In the genomic region with DNA sequence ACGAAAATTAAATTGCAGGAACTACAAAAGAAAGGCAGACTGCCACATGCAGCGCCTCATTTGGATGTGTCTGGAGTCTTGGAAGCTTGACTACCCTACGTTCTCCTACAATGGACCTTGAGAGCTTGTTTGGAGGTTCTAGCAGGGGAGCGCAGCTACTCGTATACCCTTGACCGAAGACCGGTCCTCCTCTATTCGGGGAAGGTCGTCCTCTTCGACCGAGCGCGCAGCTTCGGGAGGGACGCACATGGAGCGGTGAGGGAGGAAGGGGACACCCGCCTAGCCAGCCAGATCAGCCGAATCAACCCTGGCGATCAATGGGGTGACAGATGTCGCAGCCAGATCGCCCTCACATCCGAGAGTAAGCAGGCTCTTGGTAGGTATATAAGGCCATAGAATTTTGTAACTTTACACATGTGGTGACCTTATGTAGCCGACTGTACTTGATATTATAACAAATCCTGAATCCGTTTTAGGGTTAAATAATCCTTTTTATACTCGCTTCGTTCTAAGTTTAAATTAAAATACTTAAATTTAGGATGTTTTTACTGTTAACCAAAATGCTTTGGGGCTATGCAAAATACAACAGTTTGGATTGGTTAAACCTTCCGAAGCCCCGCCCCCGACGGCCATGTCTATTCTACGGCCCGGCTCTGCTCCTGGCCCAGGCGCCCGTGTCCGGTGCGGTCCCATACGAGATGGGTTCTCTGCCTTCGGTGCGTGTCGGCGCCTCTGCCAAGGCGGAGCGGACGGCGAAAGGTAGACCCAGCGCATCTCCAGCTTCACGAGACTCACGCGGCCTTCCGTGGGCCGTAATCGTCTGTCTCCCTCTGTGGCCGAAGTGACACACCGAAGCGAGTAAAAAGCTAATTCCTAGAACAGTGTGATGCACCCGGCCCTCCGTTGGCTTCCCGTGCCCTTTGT, we compare ENCODE assay signal across 8 mouse cellular contexts. TPM values are rescaled to one million over a fixed set of nuclear protein-coding genes. Genes with fewer than 3 reads are reported as not detected.
DNase-seq lines count a peak whose midpoint lies in the region; ATAC-seq and TF ChIP-seq lines count a peak whose summit lies in the region.

No protein-coding gene starts in this region.

- intact Hi-C loops in heart, adult 2 months (cut with DNase I): loop anchor here (1.0 to 10.0 kb wide), 3 partner anchors 17 to 261 kb away; partner anchors contain the start of gene Elovl5

- H3K4me1 ChIP-seq in embryonic facial prominence, embryonic 14.5 days (ENCODE audit: control insufficient read depth, insufficient read depth, low read length): no peaks in the 10 kb centered on the region
- no peaks in the 10 kb centered on the region; the same call in 1 of the 2 replicates for H3K4me1 ChIP-seq in heart, adult 2 months (ENCODE audit: control insufficient read depth, insufficient read depth, low read length)
- peaks cover 3% of the 10 kb centered on the region; the same call in 1 of the 2 replicates for H3K4me1 ChIP-seq in limb, embryonic 13.5 days
- H3K4me1 ChIP-seq in midbrain, embryonic 16.5 days (ENCODE audit: control insufficient read depth, insufficient read depth, low read length): peaks cover 6% of the 10 kb centered on the region; the same call in 1 of the 2 replicates

- 0 out of 2 replicates have a peak, but pooled peaks cover 3% of the 10 kb centered on the region for H3K9me3 ChIP-seq in embryonic facial prominence, embryonic 14.5 days (ENCODE audit: control insufficient read depth, low read length)
- H3K9me3 ChIP-seq in limb, embryonic 13.5 days: no peaks in the 10 kb centered on the region
- H3K9me3 ChIP-seq in midbrain, embryonic 16.5 days (replicated peaks; ENCODE audit: control insufficient read depth, low read length, poor library complexity, severe bottlenecking): no peaks in the 10 kb centered on the region

- ATAC-seq in embryonic facial prominence, embryonic 14.5 days (ENCODE audit: low read depth): peak; percentile 98
- ATAC-seq in limb, embryonic 13.5 days (ENCODE audit: low FRiP score, low read depth): peak; percentile 98
- peak; percentile 98 for ATAC-seq in midbrain, embryonic 16.5 days

- peak; percentile 89 for DNase-seq in 3134 (ENCODE audit: extremely low read depth, insufficient read length, low spot score)
- peak; percentile 79 to 89 for DNase-seq in adrenal gland, postnatal 4 days (ENCODE audit: low spot score in 2 of 2)
- peak; percentile 98 for DNase-seq in embryonic facial prominence, embryonic 14.5 days (ENCODE audit: low spot score)
- DNase-seq in heart, adult 2 months: peak; percentile 95
- peak; percentile 94 to 96 for DNase-seq in kidney, adult 8-10 months
- peak; percentile 95 to 99 for DNase-seq in spleen, postnatal 10 days (ENCODE audit: low spot score in 2 of 2)

- peak overlapping the region; percentile 63 for H3K4me2 ChIP-seq in embryonic facial prominence, embryonic 14.5 days (ENCODE audit: low read depth, low read length)
- peak overlapping the region; percentile 64 for H3K4me2 ChIP-seq in limb, embryonic 13.5 days (replicated peaks)
- H3K4me2 ChIP-seq in midbrain, embryonic 16.5 days (ENCODE audit: low read length): peak overlapping the region; percentile 56

- peak overlapping the region; percentile 77 for H3K9ac ChIP-seq in embryonic facial prominence, embryonic 14.5 days (ENCODE audit: low read depth, low read length)
- peak overlapping the region; percentile 95 for H3K9ac ChIP-seq in heart, adult 2 months (ENCODE audit: low read depth, low read length)
- H3K9ac ChIP-seq in limb, embryonic 13.5 days: peak overlapping the region; percentile 88
- H3K9ac ChIP-seq in midbrain, embryonic 16.5 days (ENCODE audit: low read depth, low read length): peak overlapping the region; percentile 87

- peak; percentile 96 for TF ChIP-seq EP300 in heart, adult 2 months (IDR thresholded peaks at IDR 0.05; ENCODE audit: insufficient read depth, low read depth, low read length)

- H3K27ac ChIP-seq in embryonic facial prominence, embryonic 14.5 days (replicated peaks; ENCODE audit: low read depth, low read length): peak overlapping the region; percentile 97
- peak overlapping the region; percentile 93 for H3K27ac ChIP-seq in heart, adult 2 months
- peak overlapping the region; percentile 97 for H3K27ac ChIP-seq in limb, embryonic 13.5 days
- H3K27ac ChIP-seq in midbrain, embryonic 16.5 days (ENCODE audit: low read length): peak overlapping the region; percentile 99

- H3K27me3 ChIP-seq in embryonic facial prominence, embryonic 14.5 days (replicated peaks; ENCODE audit: control insufficient read depth, insufficient read depth, low read length): no peaks in the 10 kb centered on the region
- H3K27me3 ChIP-seq in heart, adult 2 months (ENCODE audit: control insufficient read depth, insufficient read depth, low read length): no peaks in the 10 kb centered on the region
- H3K27me3 ChIP-seq in limb, embryonic 13.5 days: no peaks in the 10 kb centered on the region
- no peaks in the 10 kb centered on the region for H3K27me3 ChIP-seq in midbrain, embryonic 16.5 days (ENCODE audit: control insufficient read depth, insufficient read depth, low read depth, low read length)

- TF ChIP-seq POLR2A in heart, adult 2 months (IDR thresholded peaks at IDR 0.05; ENCODE audit: insufficient read depth, low read depth, low read length): peak; percentile 98

- TF ChIP-seq CTCF in heart, adult 2 months (IDR thresholded peaks at IDR 0.05): no peak

- no peaks in the 10 kb centered on the region for H3K79me2 ChIP-seq in heart, adult 2 months (replicated peaks; ENCODE audit: control insufficient read depth, insufficient read depth, low read length)

- WGBS in embryonic facial prominence, embryonic 14.5 days: under 1% methylated on average over 49 of the region's 58 CpGs
- WGBS in heart, adult 2 months: under 1% methylated on average over 55 of the region's 58 CpGs
- under 1% methylated on average over 53 of the region's 58 CpGs for WGBS in limb, embryonic 13.5 days
- WGBS in midbrain, embryonic 16.5 days: under 1% methylated on average over 48 of the region's 58 CpGs

- peak overlapping the region; percentile 56 for H3K4me3 ChIP-seq in embryonic facial prominence, embryonic 14.5 days (ENCODE audit: low read depth, low read length)
- H3K4me3 ChIP-seq in heart, adult 2 months: peak overlapping the region; percentile 56
- peak overlapping the region; percentile 64 for H3K4me3 ChIP-seq in limb, embryonic 13.5 days
- H3K4me3 ChIP-seq in midbrain, embryonic 16.5 days (ENCODE audit: low read depth, low read length): peak overlapping the region; percentile 71

- no peaks in the 10 kb centered on the region for H3K36me3 ChIP-seq in embryonic facial prominence, embryonic 14.5 days (ENCODE audit: control insufficient read depth, insufficient read depth, low read length)
- H3K36me3 ChIP-seq in heart, adult 2 months (ENCODE audit: control insufficient read depth, insufficient read depth, low read length): peaks cover 3% of the 10 kb centered on the region; the same call in 1 of the 2 replicates
- H3K36me3 ChIP-seq in limb, embryonic 13.5 days: no peaks in the 10 kb centered on the region; the same call in 1 of the 2 replicates
- no peaks in the 10 kb centered on the region for H3K36me3 ChIP-seq in midbrain, embryonic 16.5 days (ENCODE audit: control insufficient read depth, insufficient read depth, low read length)

RNA-seq across cellular contexts. Expression of gene Gsta4, which starts 7.0 kb away (rescaled TPM):
- total RNA-seq in adrenal gland, postnatal 4 days (2021): 10 to 100 TPM; 55.6 to 61.1 TPM
- 67.1 and 70.7 TPM in 2 replicates for polyA plus RNA-seq in embryonic facial prominence, embryonic 14.5 days (2014; fragmentation: Nextera tagmentation; extraction: Ambion mirVana)
- total RNA-seq in heart, adult 2 months (2021): 100 to 1,000 TPM; 100 to 104 TPM
- polyA plus RNA-seq in heart, adult 2 months (2012; rRNA removed): 53.4 and 88.7 TPM in 2 replicates
- 105 and 113 TPM in 2 replicates for polyA plus RNA-seq in limb, embryonic 13.5 days (2015; fragmentation: Nextera tagmentation; extraction: Ambion mirVana)
- polyA plus RNA-seq in midbrain, embryonic 16.5 days (2015; fragmentation: Nextera tagmentation; extraction: Ambion mirVana): 14.3 and 18.5 TPM in 2 replicates

RNA-seq across cellular contexts. Expression of gene Gsta1, which starts 54.9 kb away (rescaled TPM):
- under 1 TPM in 1 of 2 experiments, not detected in 1; 0.36 TPM for total RNA-seq in adrenal gland, postnatal 4 days (2021)
- polyA plus RNA-seq in embryonic facial prominence, embryonic 14.5 days (2014; fragmentation: Nextera tagmentation; extraction: Ambion mirVana): 1.00 and 2.6 TPM in 2 replicates
- 1 to 10 TPM; 1.3 to 2.2 TPM for total RNA-seq in heart, adult 2 months (2021)
- 0.66 and 2.3 TPM in 2 replicates for polyA plus RNA-seq in heart, adult 2 months (2012; rRNA removed)
- polyA plus RNA-seq in limb, embryonic 13.5 days (2015; fragmentation: Nextera tagmentation; extraction: Ambion mirVana): not detected in 2 replicates
- not detected in 2 replicates for polyA plus RNA-seq in midbrain, embryonic 16.5 days (2015; fragmentation: Nextera tagmentation; extraction: Ambion mirVana)

Comparison
In these comparisons a context has a peak if more than half of its experiments do, and no peak if none do; other contexts are left out.
1. Peak in every context shown above with its lines: DNase-seq, ATAC-seq, H3K4me3 ChIP-seq and H3K27ac ChIP-seq.